Mouse (Mus musculus) heart, embryonic 15.5 days (tissue): ENCODE results near the gene Gm17267. TPM values are rescaled to one million over a fixed set of nuclear protein-coding genes. Genes with fewer than 3 reads are reported as not detected.
"Not testable (repeated sequence)": the region's sequence is repeated elsewhere in the genome, so short reads cannot be mapped to it uniquely, and the experiment has no call there.

Experiments used
- ATAC-seq: fragments of 200-750 bp; cut with Nextera tagmentation; replicated peaks from 2 replicates; pipeline ENCODE4 v1.8.0; 2017; ENCODE audit warnings: low read depth, moderate TSS enrichment; ENCODE audit not compliant: insufficient number of reproducible peaks, insufficient read depth, low FRiP score
- H3K27ac ChIP-seq: fragments of 300-500 bp; sonication (generic); 2 replicates; pipeline ENCODE4 v1.5.1; 2015; ENCODE audit warnings: mild to moderate bottlenecking, inconsistent platforms
- H3K27me3 ChIP-seq: fragments of 300-500 bp; sonication (generic); 2 replicates; pipeline ENCODE4 v1.6.1; 2015; ENCODE audit warnings: inconsistent platforms
- H3K36me3 ChIP-seq: fragments of 300-500 bp; sonication (generic); 2 replicates; pipeline ENCODE4 v1.6.1; 2015; ENCODE audit warnings: mild to moderate bottlenecking, inconsistent platforms
- H3K4me1 ChIP-seq: fragments of 300-500 bp; sonication (generic); replicated peaks from 2 replicates; pipeline ENCODE4 v1.6.1; 2015; ENCODE audit warnings: inconsistent platforms
- H3K4me2 ChIP-seq: fragments of 300-500 bp; sonication (generic); 2 replicates; pipeline ENCODE4 v1.6.1; 2015; ENCODE audit warnings: inconsistent platforms, mild to moderate bottlenecking, moderate library complexity
- H3K4me3 ChIP-seq: fragments of 300-500 bp; sonication (generic); 2 replicates; pipeline ENCODE4 v1.5.1; 2015; ENCODE audit warnings: mild to moderate bottlenecking, inconsistent platforms
- H3K9ac ChIP-seq: fragments of 300-500 bp; sonication (generic); 2 replicates; pipeline ENCODE4 v1.6.1; 2015; ENCODE audit warnings: mild to moderate bottlenecking, inconsistent platforms
- H3K9me3 ChIP-seq: fragments of 300-500 bp; sonication (generic); replicated peaks from 2 replicates; pipeline ENCODE4 v1.6.1; 2016; ENCODE audit warnings: inconsistent platforms
- WGBS: fragments of 180-500 bp; shearing (Covaris S2); methylation state at CpG from one replicate; pipeline ENCODE4 v1.1.7; 2015; ENCODE audit warnings: mixed read lengths; 5-methylcytosine and 5-hydroxymethylcytosine counted together
- polyA plus RNA-seq: library from polyadenylated mRNA; unstranded; fragments of >200 nt; fragmentation: Nextera tagmentation; extraction: Ambion mirVana; gene quantifications from 2 replicates; pipeline ENCODE4 v1.2.1, GENCODE M21; 2015

Gene Gm17267
- polyA plus RNA-seq = not detected in 2 replicates

GRCm38 (mm10) chrX:126017257-126017656 lies at the start of gene Gm17267:
Gm17267 (plus strand) TSS chrX:126017557.
- not testable (repeated sequence) for H3K9ac ChIP-seq, H3K4me2 ChIP-seq, H3K36me3 ChIP-seq, H3K4me3 ChIP-seq, H3K9me3 ChIP-seq, H3K27me3 ChIP-seq, H3K27ac ChIP-seq, ATAC-seq, H3K4me1 ChIP-seq
- WGBS = no CpG with 5 or more reads among the region's 4 CpGs
